Mouse (Mus musculus): ENCODE measurements at regions not wholly inside any gene's neighbourhood (a gene's known extent, or its start where the extent isn't known, plus 50 kb on each side); places are given as distances from the start of the nearest gene placed in this dataset.

DNA sequence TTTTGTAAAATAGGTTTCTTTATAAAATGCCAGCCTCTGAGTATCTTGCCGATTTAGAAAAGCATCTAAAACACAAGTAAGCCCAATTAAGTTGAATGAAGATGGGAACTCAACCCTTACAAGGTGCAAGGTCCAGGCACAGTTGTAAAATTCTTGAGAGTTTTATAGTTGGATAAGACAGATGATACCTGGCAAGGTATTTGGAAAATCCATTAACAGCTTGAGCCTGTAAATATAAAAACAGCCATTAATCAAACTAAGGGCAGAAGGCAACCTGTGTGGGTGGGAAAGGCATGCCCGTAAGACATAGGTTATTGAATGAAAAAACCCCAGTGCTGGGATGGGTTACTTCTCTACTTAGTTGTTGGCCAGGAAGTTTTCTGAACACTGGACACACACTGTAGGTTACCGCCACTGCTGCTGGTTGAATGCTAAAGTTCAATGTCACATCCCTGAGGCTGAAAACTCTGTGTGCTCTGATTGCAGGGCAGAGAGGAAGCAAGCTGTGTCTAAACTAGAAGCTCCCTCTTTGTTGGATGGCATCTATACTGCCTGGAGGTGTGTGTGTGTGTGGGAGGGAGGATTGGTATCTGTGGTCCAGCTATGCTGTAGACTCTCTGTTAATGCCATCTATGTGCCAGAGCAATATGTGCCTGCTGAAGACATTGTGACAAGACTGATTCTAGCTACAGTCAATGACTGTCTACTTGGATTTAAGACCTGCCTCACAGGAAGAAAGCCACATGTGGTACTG, 121.4 kb downstream of the Mbip start:
- WGBS, result 22% methylated on average over 3 of the region's 3 CpGs
- peak; percentile 49; the same call in 1 of the 2 replicates for ATAC-seq (replicated peaks; ENCODE audit: low FRiP score, low read depth)
- TF ChIP-seq CTCF (IDR thresholded peaks at IDR 0.05; ENCODE audit: low read depth), result no peak

DNA sequence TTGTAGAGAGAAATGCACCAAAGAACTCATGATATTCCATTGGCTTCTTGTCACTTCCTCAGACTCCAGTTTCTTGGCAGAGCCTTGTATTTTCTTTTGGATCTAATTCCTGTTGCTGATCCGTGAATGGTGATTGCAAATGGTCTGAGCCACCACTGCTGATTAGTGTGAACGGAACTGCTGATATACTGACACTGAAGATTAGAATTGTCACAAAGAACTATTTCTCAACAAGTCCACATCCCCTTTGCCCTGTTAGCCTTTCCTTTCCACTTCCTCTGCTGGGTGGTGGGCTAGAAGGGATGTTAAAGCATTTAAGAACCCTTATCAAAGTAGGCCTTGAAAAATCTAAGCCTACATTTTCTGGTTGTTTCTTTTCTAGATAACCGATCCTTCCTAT, 152.2 kb downstream of the Mbip start:
- Histone ChIP-seq H3K4me2 (ENCODE audit: low read length) (no peak overlapping the region), H3K36me3 (ENCODE audit: insufficient read depth, low read length) (no peaks in the 10 kb centered on the region), H3K4me1 (replicated peaks; ENCODE audit: insufficient read depth, low read length) (no peaks in the 10 kb centered on the region), H3K4me3 (replicated peaks; ENCODE audit: low read depth, low read length) (no peak overlapping the region), H3K27me3 (ENCODE audit: insufficient read depth, low read length) (no peaks in the 10 kb centered on the region), H3K9ac (ENCODE audit: low read depth, low read length) (no peak overlapping the region), H3K9me3 (replicated peaks; ENCODE audit: low read length) (no peaks in the 10 kb centered on the region), H3K27ac (no peak overlapping the region)
- DNase-seq (ENCODE audit: low spot score) (no peak), ATAC-seq (replicated peaks; ENCODE audit: low FRiP score, low read depth) (no peak)
- 82% methylated on average over 3 of the region's 3 CpGs for WGBS
- TF ChIP-seq CTCF (IDR thresholded peaks at IDR 0.05; ENCODE audit: low read depth), result no peak

More for the DNA sequence above, 121.4 kb downstream of the Mbip start:
- no peaks in the 10 kb centered on the region for H3K9me3 ChIP-seq (replicated peaks; ENCODE audit: low read length)
- DNase-seq (ENCODE audit: low spot score), result peak; percentile 32
- H3K36me3 ChIP-seq (ENCODE audit: insufficient read depth, low read length), result no peaks in the 10 kb centered on the region
- H3K27ac ChIP-seq, result no peak overlapping the region
- H3K4me1 ChIP-seq (replicated peaks; ENCODE audit: insufficient read depth, low read length), result no peaks in the 10 kb centered on the region
- H3K4me2 ChIP-seq (ENCODE audit: low read length), result no peak overlapping the region
- H3K4me3 ChIP-seq (replicated peaks; ENCODE audit: low read depth, low read length), result no peak overlapping the region
- no peak overlapping the region for H3K9ac ChIP-seq (ENCODE audit: low read depth, low read length)
- no peaks in the 10 kb centered on the region for H3K27me3 ChIP-seq (ENCODE audit: insufficient read depth, low read length)

DNA sequence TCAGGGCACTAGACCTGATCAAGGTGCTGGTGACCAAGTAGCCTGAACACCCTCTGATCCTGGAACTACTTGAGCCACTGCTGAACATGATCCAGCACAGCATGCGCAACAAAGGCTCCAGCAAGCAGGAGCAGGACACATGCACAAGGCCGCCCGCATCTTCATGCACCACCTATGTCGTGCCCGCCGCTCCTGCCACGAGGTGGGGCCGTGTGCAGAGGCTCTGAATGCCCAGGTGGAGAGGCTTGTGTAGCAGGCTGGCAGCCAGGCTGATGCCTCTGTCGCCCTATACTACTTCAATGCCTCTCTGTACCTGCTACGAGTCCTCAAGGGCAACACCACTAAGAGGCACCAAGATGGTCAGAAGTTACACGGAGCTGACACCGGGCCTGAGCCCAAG, 156.1 kb downstream of the Mbip start:
- Histone ChIP-seq H3K9ac (ENCODE audit: low read depth, low read length) (no peak overlapping the region), H3K4me1 (replicated peaks; ENCODE audit: insufficient read depth, low read length) (no peaks in the 10 kb centered on the region), H3K9me3 (replicated peaks; ENCODE audit: low read length) (no peaks in the 10 kb centered on the region), H3K4me3 (replicated peaks; ENCODE audit: low read depth, low read length) (no peak overlapping the region), H3K4me2 (ENCODE audit: low read length) (no peak overlapping the region), H3K27me3 (ENCODE audit: insufficient read depth, low read length) (no peaks in the 10 kb centered on the region), H3K36me3 (ENCODE audit: insufficient read depth, low read length) (no peaks in the 10 kb centered on the region), H3K27ac (no peak overlapping the region)
- 87% methylated on average over 12 of the region's 12 CpGs for whole genome bisulfite sequencing
- no peak for ATAC-seq (replicated peaks; ENCODE audit: low FRiP score, low read depth)
- no peak for DNase-seq (ENCODE audit: low spot score)
- TF ChIP-seq CTCF (IDR thresholded peaks at IDR 0.05; ENCODE audit: low read depth), result no peak

DNA sequence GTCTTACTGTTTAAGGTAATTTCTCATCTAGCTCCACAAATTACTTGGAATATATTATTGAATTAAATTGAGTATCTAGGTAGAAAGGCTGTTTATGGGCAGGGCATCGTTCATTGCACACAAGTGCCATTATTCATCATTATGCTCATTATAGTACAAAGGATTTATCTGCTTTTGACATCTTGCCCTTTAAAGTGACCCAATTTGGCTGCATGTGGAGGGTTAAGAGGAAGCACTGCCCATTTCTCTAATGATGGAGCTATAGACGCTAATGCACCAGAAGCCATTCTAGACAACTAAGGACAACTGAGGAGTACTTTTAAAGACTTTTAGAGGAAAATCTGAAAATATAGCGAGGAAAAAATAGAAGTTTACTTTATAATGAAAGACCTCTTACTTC, 185.0 kb downstream of the Mbip start:
- DNase-seq (ENCODE audit: low spot score) (no peak), ATAC-seq (replicated peaks; ENCODE audit: low FRiP score, low read depth) (no peak)
- no peaks in the 10 kb centered on the region for H3K36me3 ChIP-seq (ENCODE audit: insufficient read depth, low read length)
- no peaks in the 10 kb centered on the region for H3K27me3 ChIP-seq (ENCODE audit: insufficient read depth, low read length)
- H3K4me2 ChIP-seq (ENCODE audit: low read length), result no peak overlapping the region
- H3K4me1 ChIP-seq (replicated peaks; ENCODE audit: insufficient read depth, low read length), result no peaks in the 10 kb centered on the region
- TF ChIP-seq CTCF (IDR thresholded peaks at IDR 0.05; ENCODE audit: low read depth), result no peak
- H3K9ac ChIP-seq (ENCODE audit: low read depth, low read length), result no peak overlapping the region
- H3K9me3 ChIP-seq (replicated peaks; ENCODE audit: low read length), result no peaks in the 10 kb centered on the region
- no peak overlapping the region for H3K27ac ChIP-seq
- H3K4me3 ChIP-seq (replicated peaks; ENCODE audit: low read depth, low read length), result no peak overlapping the region
- WGBS, result 72% methylated on average over 3 of the region's 3 CpGs

DNA sequence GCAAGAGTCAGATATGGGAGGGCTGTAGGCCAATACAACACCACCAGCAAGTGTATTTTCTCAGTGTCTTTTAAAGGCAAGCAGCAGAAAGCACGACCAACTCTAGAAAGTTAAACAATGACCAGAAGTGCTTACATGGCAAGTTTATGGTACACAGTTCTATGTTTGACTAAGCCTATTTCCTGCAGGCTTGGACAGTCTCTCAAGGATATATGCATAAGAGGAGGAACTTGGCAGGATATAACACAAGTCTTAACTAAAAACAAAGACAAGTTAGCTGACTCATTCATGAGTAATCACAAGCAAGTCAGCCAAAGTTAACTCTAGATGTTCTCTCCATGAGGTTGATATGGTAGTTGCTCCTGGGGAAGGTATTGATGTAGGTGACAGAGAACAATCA, 201.3 kb downstream of the Mbip start:
- Histone ChIP-seq H3K4me1 (replicated peaks; ENCODE audit: insufficient read depth, low read length) (no peaks in the 10 kb centered on the region), H3K9me3 (replicated peaks; ENCODE audit: low read length) (no peaks in the 10 kb centered on the region), H3K4me2 (ENCODE audit: low read length) (no peak overlapping the region), H3K4me3 (replicated peaks; ENCODE audit: low read depth, low read length) (no peak overlapping the region), H3K9ac (ENCODE audit: low read depth, low read length) (no peak overlapping the region), H3K27ac (no peak overlapping the region), H3K27me3 (ENCODE audit: insufficient read depth, low read length) (no peaks in the 10 kb centered on the region), H3K36me3 (ENCODE audit: insufficient read depth, low read length) (no peaks in the 10 kb centered on the region)
- DNase-seq (ENCODE audit: low spot score) (peak; percentile 10), ATAC-seq (replicated peaks; ENCODE audit: low FRiP score, low read depth) (peak; percentile 76)
- TF ChIP-seq CTCF (IDR thresholded peaks at IDR 0.05; ENCODE audit: low read depth), result no peak
- 42% methylated on average over 1 of the region's 1 CpGs for WGBS

DNA sequence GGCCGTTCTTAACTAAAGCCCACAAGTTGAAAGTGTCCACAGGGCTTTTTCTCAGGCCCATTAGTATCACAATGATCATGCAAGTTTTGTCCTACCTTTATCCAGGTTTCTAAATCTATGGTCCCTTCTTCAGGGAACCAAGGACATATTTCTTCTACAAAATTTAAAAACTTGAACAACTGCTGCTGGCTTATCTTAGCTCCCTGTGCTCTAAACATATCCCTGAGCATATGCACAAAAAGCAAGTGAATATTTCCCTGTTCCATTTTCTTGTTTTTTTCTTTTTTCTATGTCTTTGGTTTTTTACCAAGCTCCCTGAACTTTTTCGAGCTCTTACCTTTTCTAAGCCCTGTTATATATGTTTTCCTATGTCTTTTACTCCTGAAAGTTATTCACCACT, 201.9 kb downstream of the Mbip start:
- no peak for DNase-seq (ENCODE audit: low spot score)
- Histone ChIP-seq H3K9me3 (replicated peaks; ENCODE audit: low read length) (no peaks in the 10 kb centered on the region), H3K27ac (no peak overlapping the region)

DNA sequence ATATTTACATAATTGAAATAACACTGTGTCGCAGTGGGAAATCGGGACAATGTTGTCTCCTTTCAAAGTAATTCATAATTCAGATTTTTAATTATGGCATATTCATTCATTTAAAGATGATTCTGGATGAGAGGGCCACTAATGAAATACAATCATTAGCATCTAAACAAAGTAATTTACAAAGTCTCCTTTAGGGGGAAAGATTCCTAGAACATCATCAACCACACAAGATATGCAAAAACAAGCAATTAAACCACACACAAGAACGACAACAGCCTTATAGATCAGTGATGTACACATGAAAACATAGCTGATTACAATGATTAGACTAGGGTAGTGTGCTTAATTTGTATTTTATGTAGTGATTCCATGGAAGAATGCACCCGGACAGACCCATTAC, 231.2 kb downstream of the Mbip start:
- TF ChIP-seq CTCF (IDR thresholded peaks at IDR 0.05; ENCODE audit: low read depth), result no peak
- DNase-seq (ENCODE audit: low spot score), result no peak
- WGBS, result 82% methylated on average over 4 of the region's 4 CpGs
- H3K36me3 ChIP-seq (ENCODE audit: insufficient read depth, low read length), result no peaks in the 10 kb centered on the region
- no peaks in the 10 kb centered on the region for H3K27me3 ChIP-seq (ENCODE audit: insufficient read depth, low read length)
- no peak overlapping the region for H3K27ac ChIP-seq
- ATAC-seq (replicated peaks; ENCODE audit: low FRiP score, low read depth), result no peak
- H3K4me2 ChIP-seq (ENCODE audit: low read length), result no peak overlapping the region
- no peak overlapping the region for H3K4me3 ChIP-seq (replicated peaks; ENCODE audit: low read depth, low read length)
- H3K4me1 ChIP-seq (replicated peaks; ENCODE audit: insufficient read depth, low read length), result no peaks in the 10 kb centered on the region
- no peaks in the 10 kb centered on the region for H3K9me3 ChIP-seq (replicated peaks; ENCODE audit: low read length)
- no peak overlapping the region for H3K9ac ChIP-seq (ENCODE audit: low read depth, low read length)

More for the DNA sequence above, 201.9 kb downstream of the Mbip start:
- H3K4me2 ChIP-seq (ENCODE audit: low read length), result no peak overlapping the region
- no peak for TF ChIP-seq CTCF (IDR thresholded peaks at IDR 0.05; ENCODE audit: low read depth)
- 67% methylated on average over 2 of the region's 2 CpGs for whole genome bisulfite sequencing
- no peak overlapping the region for H3K4me3 ChIP-seq (replicated peaks; ENCODE audit: low read depth, low read length)
- H3K9ac ChIP-seq (ENCODE audit: low read depth, low read length), result no peak overlapping the region
- H3K27me3 ChIP-seq (ENCODE audit: insufficient read depth, low read length), result no peaks in the 10 kb centered on the region
- no peaks in the 10 kb centered on the region for H3K4me1 ChIP-seq (replicated peaks; ENCODE audit: insufficient read depth, low read length)
- ATAC-seq (replicated peaks; ENCODE audit: low FRiP score, low read depth), result no peak
- H3K36me3 ChIP-seq (ENCODE audit: insufficient read depth, low read length), result no peaks in the 10 kb centered on the region
